Mouse (Mus musculus): ENCODE data around the gene Map3k5.
A peak's percentile ranks its signal among the peaks of the same experiment; 100 is the strongest.

Gene Map3k5

GRCm38 (mm10) chr10:19935821-19936367 lies 1.6 kb downstream of the Map3k5 start:
- no peak for DNase-seq (ENCODE audit: low read depth)

GRCm38 (mm10) chr10:19936961-19937708 lies 2.9 kb downstream of the Map3k5 start:
- DNase-seq (ENCODE audit: low read depth): no peak

- DNase-seq (ENCODE audit: low read depth): no peak
Measured at GRCm38 (mm10) chr10:19938738-19939137, 4.5 kb downstream of the Map3k5 start.

GRCm38 (mm10) chr10:19939282-19939705 lies 5.0 kb downstream of the Map3k5 start:
- peak; percentile 97 for DNase-seq (ENCODE audit: low read depth)

GRCm38 (mm10) chr10:19940127-19940526 lies 5.9 kb downstream of the Map3k5 start:
- DNase-seq (ENCODE audit: low read depth): peak; percentile 62

- DNase-seq (ENCODE audit: low read depth): no peak
Measured at GRCm38 (mm10) chr10:19940626-19941025, 6.4 kb downstream of the Map3k5 start.

GRCm38 (mm10) chr10:19941063-19941462 lies 6.8 kb downstream of the Map3k5 start:
- DNase-seq (ENCODE audit: low read depth): peak; percentile 87

- peak; percentile 53 for DNase-seq (ENCODE audit: low read depth)
Measured at GRCm38 (mm10) chr10:19941914-19942313, 7.6 kb downstream of the Map3k5 start.

GRCm38 (mm10) chr10:19942621-19943020 lies 8.3 kb downstream of the Map3k5 start:
- DNase-seq (ENCODE audit: low read depth): no peak

GRCm38 (mm10) chr10:19945651-19946050 lies 11.4 kb downstream of the Map3k5 start:
- no peak for DNase-seq (ENCODE audit: low read depth)

GRCm38 (mm10) chr10:19946644-19947043 lies 12.4 kb downstream of the Map3k5 start:
- DNase-seq (ENCODE audit: low read depth): no peak

- no peak for DNase-seq (ENCODE audit: low read depth)
Measured at GRCm38 (mm10) chr10:19947441-19947840, 13.2 kb downstream of the Map3k5 start.

- DNase-seq (ENCODE audit: low read depth): no peak
Measured at GRCm38 (mm10) chr10:19947901-19948300, 13.6 kb downstream of the Map3k5 start.

GRCm38 (mm10) chr10:19948381-19948780 lies 14.1 kb downstream of the Map3k5 start:
- no peak for DNase-seq (ENCODE audit: low read depth)

- no peak for DNase-seq (ENCODE audit: low read depth)
Measured at GRCm38 (mm10) chr10:19949106-19949505, 14.8 kb downstream of the Map3k5 start.

- DNase-seq (ENCODE audit: low read depth): no peak
Measured at GRCm38 (mm10) chr10:19953032-19953761, 18.9 kb downstream of the Map3k5 start.

GRCm38 (mm10) chr10:19954572-19954971 lies 20.3 kb downstream of the Map3k5 start:
- no peak for DNase-seq (ENCODE audit: low read depth)

- no peak for DNase-seq (ENCODE audit: low read depth)
Measured at GRCm38 (mm10) chr10:19955817-19956216, 21.5 kb downstream of the Map3k5 start.

- DNase-seq (ENCODE audit: low read depth): no peak
Measured at GRCm38 (mm10) chr10:19956745-19957144, 22.5 kb downstream of the Map3k5 start.

GRCm38 (mm10) chr10:19960831-19961380 lies 26.6 kb downstream of the Map3k5 start:
- DNase-seq (ENCODE audit: low read depth): no peak

GRCm38 (mm10) chr10:19962746-19963145 lies 28.5 kb downstream of the Map3k5 start:
- DNase-seq (ENCODE audit: low read depth): peak; percentile 17

GRCm38 (mm10) chr10:19963206-19963605 lies 28.9 kb downstream of the Map3k5 start:
- no peak for DNase-seq (ENCODE audit: low read depth)

GRCm38 (mm10) chr10:19964105-19964504 lies 29.8 kb downstream of the Map3k5 start:
- DNase-seq (ENCODE audit: low read depth): no peak
